Mouse (Mus musculus) olfactory bulb, adult 2 months (tissue): Measurements from ENCODE around the gene Nrxn2. TPM values are rescaled to one million over a fixed set of nuclear protein-coding genes. Genes with fewer than 3 reads are reported as not detected.

Experiments used
- H3K27ac ChIP-seq: fragments of 200-500 bp; 2 replicates; pipeline ENCODE4 v1.5.1; 2012; ENCODE audit warnings: low read depth, low read length; ENCODE audit not compliant: insufficient read depth
- H3K4me1 ChIP-seq: fragments of 200-500 bp; 2 replicates; pipeline ENCODE4 v1.6.1; 2012; ENCODE audit warnings: low read length; ENCODE audit not compliant: control insufficient read depth, insufficient read depth
- H3K4me3 ChIP-seq: fragments of 200-500 bp; 2 replicates; pipeline ENCODE4 v1.5.1; 2012; ENCODE audit warnings: mild to moderate bottlenecking, low read depth, low read length, moderate library complexity; ENCODE audit not compliant: insufficient read depth
- CTCF ChIP-seq: fragments of 200-500 bp; IDR thresholded peaks from 2 replicates; pipeline ENCODE4 v1.5.1; 2012; ENCODE audit warnings: low read depth, mild to moderate bottlenecking, low read length, moderate library complexity; ENCODE audit not compliant: insufficient read depth
- POLR2A ChIP-seq: fragments of 200-500 bp; IDR thresholded peaks from 2 replicates; pipeline ENCODE4 v1.6.1; 2012; ENCODE audit warnings: mild to moderate bottlenecking, low read depth, low read length, moderate library complexity; ENCODE audit not compliant: insufficient read depth
- WGBS: fragments of 180-500 bp; shearing (Covaris S2); methylation state at CpG from one replicate; pipeline ENCODE4 v1.1.7; 2018; 5-methylcytosine and 5-hydroxymethylcytosine counted together
- polyA plus RNA-seq: library from polyadenylated mRNA; stranded (reverse); fragments of >200 nt; gene quantifications from 2 replicates; pipeline ENCODE4 v1.2.4, GENCODE M21; 2012; ENCODE audit warnings: low replicate concordance; ENCODE audit not compliant: missing spikeins, insufficient read depth, insufficient read length

The Nrxn2 gene
- polyA plus RNA-seq, 1 experiment = 263 TPM

GRCm38 (mm10) chr19:6408749-6409148, 9.8 kb upstream of the Nrxn2 start:
- Histone ChIP-seq H3K4me3 (no peak overlapping the region), H3K27ac (no peak overlapping the region), H3K4me1 (peaks cover 32% of the 10 kb centered on the region)
- TF ChIP-seq CTCF (no peak), POLR2A (no peak)
- WGBS = 81% methylated on average over 8 of the region's 8 CpGs

DNA sequence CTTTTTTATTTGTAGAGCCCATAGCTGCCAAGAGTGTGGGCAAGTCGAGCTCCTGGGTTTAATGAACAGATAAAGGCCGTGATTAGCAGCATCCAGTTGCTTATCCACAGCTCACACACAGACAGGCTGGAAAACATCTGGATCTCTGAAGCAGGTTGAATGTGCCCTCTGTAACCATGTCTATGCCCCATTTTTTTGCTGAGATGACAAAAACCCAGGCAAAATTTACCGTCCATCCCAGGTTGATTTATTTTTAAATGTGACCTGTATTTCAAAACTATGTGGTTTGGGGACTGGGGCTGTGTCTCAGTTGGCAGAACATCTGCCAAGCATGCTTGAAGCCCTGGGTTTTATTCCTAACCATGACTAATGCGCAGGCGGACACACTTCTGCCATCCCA, 9.4 kb upstream of the Nrxn2 start:
- no peak overlapping the region for H3K4me3 ChIP-seq
- WGBS = 74% methylated on average over 5 of the region's 5 CpGs
- H3K27ac ChIP-seq = no peak overlapping the region
- TF ChIP-seq POLR2A = no peak
- no peak for TF ChIP-seq CTCF
- peaks cover 30% of the 10 kb centered on the region for H3K4me1 ChIP-seq

DNA sequence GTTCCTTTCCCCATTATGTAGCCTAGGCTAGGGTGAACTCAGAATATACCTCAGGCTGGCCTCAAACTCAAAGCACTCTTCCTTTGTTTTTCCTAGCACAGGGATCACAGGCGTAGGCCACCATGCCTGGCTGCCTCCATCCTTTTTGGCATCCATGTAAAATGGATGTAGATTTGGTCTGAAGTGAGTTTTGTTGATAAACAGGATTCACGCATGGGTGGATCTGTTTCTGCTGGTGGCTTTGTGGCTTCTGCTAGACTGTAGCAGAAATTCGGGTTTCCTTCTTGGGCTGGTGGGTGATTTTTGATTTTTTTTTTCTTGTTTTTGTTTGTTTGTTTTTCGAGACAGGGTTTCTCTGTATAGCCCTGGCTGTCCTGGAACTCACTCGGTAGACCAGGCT, 8.6 kb upstream of the Nrxn2 start:
- H3K4me3 ChIP-seq = no peak overlapping the region
- WGBS = 91% methylated on average over 5 of the region's 5 CpGs
- peaks cover 22% of the 10 kb centered on the region for H3K4me1 ChIP-seq
- TF ChIP-seq POLR2A (no peak), CTCF (no peak)
- no peak overlapping the region for H3K27ac ChIP-seq

- no peak overlapping the region for H3K4me3 ChIP-seq
- WGBS = 87% methylated on average over 14 of the region's 14 CpGs
These were observed 5.7 kb upstream of the Nrxn2 start for GRCm38 (mm10) chr19:6412798-6413197.

GRCm38 (mm10) chr19:6415454-6415853, 3.1 kb upstream of the Nrxn2 start:
- no peak for TF ChIP-seq CTCF
- WGBS = 43% methylated on average over 6 of the region's 6 CpGs
- H3K4me3 ChIP-seq = no peak overlapping the region
- H3K27ac ChIP-seq = no peak overlapping the region
- peaks cover 25% of the 10 kb centered on the region for H3K4me1 ChIP-seq

More at GRCm38 (mm10) chr19:6412798-6413197, 5.7 kb upstream of the Nrxn2 start:
- Histone ChIP-seq H3K27ac (no peak overlapping the region), H3K4me1 (peaks cover 32% of the 10 kb centered on the region)
- TF ChIP-seq CTCF = no peak
- no peak for TF ChIP-seq POLR2A

DNA sequence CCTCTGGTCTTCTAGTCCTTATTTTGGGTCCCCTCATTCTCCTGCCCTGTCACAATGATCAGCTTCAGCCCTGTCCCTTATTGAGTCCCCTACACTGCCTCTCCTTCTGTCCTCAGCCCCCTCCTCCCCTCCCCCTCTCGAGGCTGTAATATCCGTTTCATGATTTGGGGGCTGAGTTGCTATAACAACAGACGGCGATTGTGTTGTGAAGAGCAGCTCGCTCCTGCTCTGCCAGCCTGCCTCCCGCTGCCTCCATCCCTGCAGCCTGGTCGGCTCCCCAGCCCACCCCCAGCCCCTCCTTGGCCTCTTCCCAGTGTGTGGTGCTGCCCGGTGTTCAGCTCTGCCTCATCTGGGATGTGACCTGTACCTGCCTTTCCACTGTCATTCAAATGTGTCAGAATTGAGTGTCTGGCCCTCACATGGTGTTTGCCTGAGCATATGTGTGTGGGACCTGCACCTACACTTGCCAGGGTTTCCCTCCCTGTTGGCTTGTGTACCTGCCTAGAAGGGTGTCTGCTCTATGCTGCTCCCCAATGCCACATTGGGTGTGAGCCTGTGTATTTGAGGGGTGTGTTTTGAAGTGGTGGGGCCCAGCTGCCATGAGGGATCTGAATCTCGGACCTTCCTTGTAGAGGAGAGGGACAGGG, 2.3 kb upstream of the Nrxn2 start:
- 13% methylated on average over 9 of the region's 9 CpGs for WGBS
- Histone ChIP-seq H3K4me1 (peaks cover 33% of the 10 kb centered on the region), H3K4me3 (no peak overlapping the region), H3K27ac (peak overlapping the region; percentile 35; the same call in 1 of the 2 replicates)
- TF ChIP-seq POLR2A (no peak), CTCF (no peak)

GRCm38 (mm10) chr19:6416894-6417761, 1.4 kb upstream of the Nrxn2 start:
- WGBS = 53% methylated on average over 12 of the region's 12 CpGs
- peaks cover 38% of the 10 kb centered on the region for H3K4me1 ChIP-seq
- H3K27ac ChIP-seq = no peak overlapping the region
- H3K4me3 ChIP-seq = no peak overlapping the region
- no peak for TF ChIP-seq CTCF
- TF ChIP-seq POLR2A = no peak

DNA sequence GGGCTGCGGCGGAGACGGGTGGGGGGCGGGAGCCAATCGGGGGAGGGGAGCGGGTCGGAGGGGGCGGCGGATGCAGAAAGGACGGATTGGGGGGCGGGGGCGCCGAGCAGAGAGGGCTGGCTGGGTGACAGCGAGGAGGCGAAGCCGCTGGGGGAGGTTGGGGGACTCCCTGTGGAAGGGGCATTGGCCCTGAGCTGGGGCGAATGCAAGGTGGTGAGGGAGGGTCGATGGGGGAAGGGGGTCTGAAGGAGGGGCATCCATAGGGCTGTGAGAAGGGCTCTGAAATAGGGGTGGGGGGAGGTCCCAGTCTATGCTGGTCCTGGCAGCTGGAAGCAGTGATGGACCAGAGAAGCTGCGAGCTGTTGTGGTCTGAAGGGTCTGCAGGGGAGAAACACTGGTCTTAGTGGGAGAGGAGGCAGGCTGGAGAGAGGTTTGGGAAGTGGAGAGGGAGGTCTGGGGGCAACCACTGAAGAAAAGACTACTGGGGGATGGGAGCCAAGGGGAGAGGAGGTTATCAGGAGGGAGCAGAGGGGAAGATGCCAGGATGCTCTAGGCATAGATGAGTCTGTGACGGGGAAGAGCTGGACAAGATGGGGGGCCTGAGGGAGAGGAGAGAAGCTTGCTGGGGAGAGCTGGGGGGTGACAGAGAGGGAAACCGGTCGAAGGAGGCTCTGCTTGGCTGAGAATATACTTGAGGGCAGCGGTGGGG, 607 bp downstream of the Nrxn2 start:
- TF ChIP-seq POLR2A = no peak
- no peak for TF ChIP-seq CTCF
- peak overlapping the region; percentile 65 for H3K27ac ChIP-seq
- peak overlapping the region; percentile 85 for H3K4me3 ChIP-seq
- WGBS = 3% methylated on average over 20 of the region's 23 CpGs
- peaks cover 49% of the 10 kb centered on the region for H3K4me1 ChIP-seq

DNA sequence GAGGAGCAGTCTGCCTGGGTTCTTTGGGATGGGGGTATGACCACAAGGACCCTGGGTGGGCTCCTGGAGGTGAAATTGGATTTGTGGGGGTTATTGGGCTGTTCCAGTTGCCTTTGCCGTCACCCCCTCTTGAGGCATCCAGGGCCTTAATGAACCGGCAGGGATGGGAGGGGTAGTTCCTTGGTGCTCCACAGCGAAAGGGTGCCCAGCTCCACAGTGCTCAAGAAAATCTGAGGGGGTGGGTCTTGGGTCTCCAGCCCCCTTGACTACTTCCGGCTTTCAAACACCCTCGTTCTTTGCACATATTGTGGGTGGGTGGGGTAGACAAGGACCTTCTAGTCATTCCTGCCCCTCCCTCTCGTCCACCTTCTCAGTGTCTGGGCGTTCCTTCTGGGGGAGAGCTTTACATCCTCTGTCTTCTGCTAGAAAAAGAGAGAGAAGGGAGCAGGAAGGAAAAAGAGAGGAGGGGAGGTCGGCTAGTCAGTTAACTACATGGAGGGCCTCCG, 1.3 kb downstream of the Nrxn2 start:
- Histone ChIP-seq H3K27ac (peak overlapping the region; percentile 65), H3K4me1 (peaks cover 56% of the 10 kb centered on the region), H3K4me3 (peak overlapping the region; percentile 85)
- no peak for TF ChIP-seq POLR2A
- no peak for TF ChIP-seq CTCF
- WGBS = 13% methylated on average over 9 of the region's 9 CpGs
